Mouse (Mus musculus): ENCODE data around the gene Gm42878. TPM values are rescaled to one million over a fixed set of nuclear protein-coding genes. Genes with fewer than 3 reads are reported as not detected.

The Gm42878 gene
- polyA plus RNA-seq, 1 experiment from 2014 or later = not detected

GRCm38 (mm10) chr5:121549196-121549595, 3.9 kb upstream of the Gm42878 start:
- Histone ChIP-seq H3K9ac (replicated peaks) (no peak overlapping the region), H3K9me3 (0 out of 2 replicates have a peak, but pooled peaks cover 4% of the 10 kb centered on the region), H3K36me3 (no peaks in the 10 kb centered on the region), H3K4me2 (no peak overlapping the region), H3K4me3 (replicated peaks) (no peak overlapping the region), H3K27me3 (no peaks in the 10 kb centered on the region), H3K4me1 (replicated peaks) (peaks cover 10% of the 10 kb centered on the region), H3K27ac (no peak overlapping the region)
- ATAC-seq (ENCODE audit: insufficient number of reproducible peaks, insufficient read depth, low FRiP score, low TSS enrichment, low read depth) = no peak
- 85% methylated on average over 7 of the region's 7 CpGs for WGBS

DNA sequence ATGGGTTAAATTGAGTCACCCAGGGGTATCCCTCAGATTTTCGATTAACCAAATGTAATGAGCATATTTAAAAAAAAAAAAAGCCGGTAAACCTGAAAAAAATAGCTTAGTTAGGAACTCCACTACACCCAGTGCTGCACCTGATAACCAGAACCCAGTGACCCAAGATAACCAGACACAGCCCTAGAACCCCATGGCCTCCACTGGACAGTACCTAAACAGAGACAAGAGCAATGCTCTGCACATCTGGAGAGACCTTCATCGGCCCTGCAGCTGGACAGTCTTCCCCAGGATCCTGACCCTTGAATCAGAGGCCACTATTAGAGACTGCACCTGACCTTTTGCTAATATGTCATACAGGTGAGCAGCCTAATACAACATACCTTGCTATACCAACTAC, 1.8 kb upstream of the Gm42878 start:
- Histone ChIP-seq H3K9me3 (0 out of 2 replicates have a peak, but pooled peaks cover 4% of the 10 kb centered on the region), H3K4me1 (replicated peaks) (peaks cover 16% of the 10 kb centered on the region), H3K9ac (replicated peaks) (no peak overlapping the region), H3K36me3 (no peaks in the 10 kb centered on the region), H3K27me3 (no peaks in the 10 kb centered on the region), H3K4me3 (replicated peaks) (no peak overlapping the region), H3K4me2 (no peak overlapping the region), H3K27ac (no peak overlapping the region)
- ATAC-seq (ENCODE audit: insufficient number of reproducible peaks, insufficient read depth, low FRiP score, low TSS enrichment, low read depth) = no peak
- WGBS = 90% methylated on average over 3 of the region's 3 CpGs

DNA sequence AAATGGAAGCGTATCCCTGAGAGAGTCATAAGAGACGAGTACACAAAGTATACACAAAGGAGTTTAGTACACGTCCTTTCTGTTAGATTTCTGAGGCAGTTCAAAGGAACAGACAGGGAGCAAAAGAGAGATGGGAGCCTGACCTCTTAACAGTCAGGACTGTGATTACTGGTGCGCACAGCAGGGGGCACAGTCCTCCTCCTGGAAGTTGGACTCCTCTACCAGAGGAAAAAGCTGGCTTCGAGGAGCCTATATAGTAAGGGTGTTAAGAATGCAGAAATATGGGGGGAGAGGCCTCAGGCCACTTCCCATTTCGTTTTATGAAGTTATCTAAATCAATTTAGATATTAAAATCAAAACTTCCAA, 1.2 kb upstream of the Gm42878 start:
- peak overlapping the region; percentile 100 for H3K4me3 ChIP-seq (replicated peaks)
- 0 out of 2 replicates have a peak, but pooled peaks cover 4% of the 10 kb centered on the region for H3K9me3 ChIP-seq
- no peaks in the 10 kb centered on the region for H3K27me3 ChIP-seq
- peak overlapping the region; percentile 93 for H3K4me2 ChIP-seq
- H3K27ac ChIP-seq = peak overlapping the region; percentile 96; the same call in 1 of the 2 replicates
- ATAC-seq (ENCODE audit: insufficient number of reproducible peaks, insufficient read depth, low FRiP score, low TSS enrichment, low read depth) = no peak
- no peaks in the 10 kb centered on the region for H3K36me3 ChIP-seq
- WGBS = 38% methylated on average over 6 of the region's 6 CpGs
- peaks cover 16% of the 10 kb centered on the region for H3K4me1 ChIP-seq (replicated peaks)
- peak overlapping the region; percentile 97 for H3K9ac ChIP-seq (replicated peaks)

DNA sequence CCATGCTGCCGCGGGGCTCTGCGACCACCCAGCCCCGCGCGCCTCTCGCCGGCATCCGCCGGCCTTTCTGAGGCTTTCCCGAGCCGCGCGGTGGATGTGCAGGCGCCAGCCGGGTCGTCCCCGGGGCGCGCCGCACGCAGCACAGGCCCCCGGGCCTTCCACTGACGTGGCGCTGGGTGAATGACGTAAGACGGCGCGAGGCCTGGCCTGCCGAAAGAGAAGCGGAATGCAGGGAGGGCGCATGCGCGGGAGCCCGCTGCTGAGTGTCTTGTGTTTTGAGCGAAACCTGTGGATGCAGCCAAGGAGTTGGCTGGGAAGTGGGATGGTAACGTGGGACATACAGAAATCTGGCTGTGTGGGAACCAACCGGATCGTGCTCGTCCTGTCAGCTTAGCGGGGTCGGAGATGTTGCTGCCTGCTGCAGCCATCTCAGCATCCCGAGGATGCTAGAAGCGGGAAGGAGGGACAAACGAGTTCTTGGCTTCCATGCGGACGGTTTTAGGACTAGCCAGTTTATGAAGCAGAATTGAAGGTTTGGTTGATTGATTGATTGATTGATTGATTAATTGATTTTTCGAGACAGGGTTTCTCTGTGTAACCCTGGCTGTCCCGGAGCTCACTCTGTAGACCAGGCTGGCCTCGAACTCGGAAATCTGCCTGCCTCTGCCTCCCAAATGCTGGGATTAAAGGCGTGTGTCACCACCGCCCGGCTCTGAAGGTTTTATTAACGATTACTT, 679 bp upstream of the Gm42878 start, which contains the start of gene Mapkapk5:
Mapkapk5 (minus strand) TSS at position 113 of the 737 bp plus-strand sequence.
- Histone ChIP-seq H3K4me2 (peak within 1 kb of the TSS; percentile 93), H3K4me1 (replicated peaks) (peaks cover 16% of the 10 kb centered on the region), H3K36me3 (no peaks in the 10 kb centered on the region), H3K27ac (peak within 1 kb of the TSS; percentile 96), H3K9ac (replicated peaks) (peak within 1 kb of the TSS; percentile 97), H3K9me3 (0 out of 2 replicates have a peak, but pooled peaks cover under 1% of the 10 kb centered on the region), H3K4me3 (replicated peaks) (peak within 1 kb of the TSS; percentile 100), H3K27me3 (no peaks in the 10 kb centered on the region)
- ATAC-seq (ENCODE audit: insufficient number of reproducible peaks, insufficient read depth, low FRiP score, low TSS enrichment, low read depth) = peak; percentile 93
- 2% methylated on average over 55 of the region's 55 CpGs for WGBS

GRCm38 (mm10) chr5:121543370-121543769, 1.9 kb downstream of the Gm42878 start:
- Histone ChIP-seq H3K4me1 (replicated peaks) (peaks cover 16% of the 10 kb centered on the region), H3K9me3 (no peaks in the 10 kb centered on the region), H3K36me3 (peaks cover 17% of the 10 kb centered on the region), H3K4me2 (no peak overlapping the region), H3K27ac (no peak overlapping the region), H3K9ac (replicated peaks) (no peak overlapping the region), H3K4me3 (replicated peaks) (no peak overlapping the region; the same call in 1 of the 2 replicates), H3K27me3 (no peaks in the 10 kb centered on the region)
- ATAC-seq (ENCODE audit: insufficient number of reproducible peaks, insufficient read depth, low FRiP score, low TSS enrichment, low read depth) = no peak
- 83% methylated on average over 3 of the region's 3 CpGs for WGBS

- Histone ChIP-seq H3K4me2 (no peak overlapping the region), H3K27ac (no peak overlapping the region), H3K9ac (replicated peaks) (no peak overlapping the region), H3K27me3 (no peaks in the 10 kb centered on the region), H3K4me1 (replicated peaks) (peaks cover 12% of the 10 kb centered on the region), H3K9me3 (no peaks in the 10 kb centered on the region), H3K4me3 (replicated peaks) (no peak overlapping the region), H3K36me3 (peaks cover 37% of the 10 kb centered on the region)
- 91% methylated on average over 7 of the region's 7 CpGs for WGBS
- no peak for ATAC-seq (ENCODE audit: insufficient number of reproducible peaks, insufficient read depth, low FRiP score, low TSS enrichment, low read depth)
Observed at GRCm38 (mm10) chr5:121541235-121541634, 4.0 kb downstream of the Gm42878 start.

GRCm38 (mm10) chr5:121540066-121540465, 5.2 kb downstream of the Gm42878 start:
- H3K9ac ChIP-seq (replicated peaks) = no peak overlapping the region
- no peak for ATAC-seq (ENCODE audit: insufficient number of reproducible peaks, insufficient read depth, low FRiP score, low TSS enrichment, low read depth)
- no peaks in the 10 kb centered on the region for H3K27me3 ChIP-seq
- H3K4me3 ChIP-seq (replicated peaks) = no peak overlapping the region
- 95% methylated on average over 5 of the region's 5 CpGs for WGBS
- no peaks in the 10 kb centered on the region for H3K9me3 ChIP-seq
- H3K4me1 ChIP-seq (replicated peaks) = peaks cover 12% of the 10 kb centered on the region
- H3K4me2 ChIP-seq = no peak overlapping the region
- H3K27ac ChIP-seq = no peak overlapping the region
- H3K36me3 ChIP-seq = peaks cover 49% of the 10 kb centered on the region

GRCm38 (mm10) chr5:121537588-121537987, 7.7 kb downstream of the Gm42878 start:
- Histone ChIP-seq H3K4me2 (no peak overlapping the region), H3K9ac (replicated peaks) (no peak overlapping the region), H3K36me3 (peaks cover 71% of the 10 kb centered on the region), H3K27me3 (no peaks in the 10 kb centered on the region), H3K27ac (no peak overlapping the region), H3K9me3 (no peaks in the 10 kb centered on the region), H3K4me3 (replicated peaks) (no peak overlapping the region), H3K4me1 (replicated peaks) (no peaks in the 10 kb centered on the region)
- 88% methylated on average over 2 of the region's 2 CpGs for WGBS
- ATAC-seq (ENCODE audit: insufficient number of reproducible peaks, insufficient read depth, low FRiP score, low TSS enrichment, low read depth) = no peak

DNA sequence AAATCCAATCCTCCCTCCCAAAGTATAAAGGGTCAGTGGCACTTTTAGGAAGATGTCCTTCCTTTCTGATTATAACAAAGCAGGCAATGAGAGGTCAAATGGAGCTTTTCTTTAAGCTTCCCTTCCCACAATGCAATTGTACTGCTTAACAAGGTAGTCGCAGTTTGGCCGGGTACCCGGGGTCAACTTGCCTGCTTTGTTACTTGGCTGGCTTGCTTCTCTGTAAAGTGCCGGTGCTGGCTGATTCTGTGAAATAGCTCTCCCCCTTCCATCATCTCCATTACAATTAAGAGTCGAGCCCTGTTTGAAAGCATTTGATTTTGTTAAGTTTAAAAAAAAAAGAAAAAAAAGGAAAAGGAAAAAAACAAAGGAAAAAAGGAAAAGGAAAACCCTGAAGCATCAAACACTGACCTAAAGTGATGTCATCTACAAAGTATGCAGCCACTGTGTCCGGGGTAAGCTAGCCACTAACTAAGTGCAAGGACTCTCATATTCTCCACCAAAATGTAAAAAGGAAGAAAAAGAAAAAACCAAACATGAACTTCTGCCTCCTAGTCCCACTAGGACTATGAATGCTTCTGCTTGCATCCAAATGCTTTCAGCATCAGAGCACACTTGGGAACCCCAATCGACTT, 8.2 kb downstream of the Gm42878 start:
- no peak overlapping the region for H3K9ac ChIP-seq (replicated peaks)

DNA sequence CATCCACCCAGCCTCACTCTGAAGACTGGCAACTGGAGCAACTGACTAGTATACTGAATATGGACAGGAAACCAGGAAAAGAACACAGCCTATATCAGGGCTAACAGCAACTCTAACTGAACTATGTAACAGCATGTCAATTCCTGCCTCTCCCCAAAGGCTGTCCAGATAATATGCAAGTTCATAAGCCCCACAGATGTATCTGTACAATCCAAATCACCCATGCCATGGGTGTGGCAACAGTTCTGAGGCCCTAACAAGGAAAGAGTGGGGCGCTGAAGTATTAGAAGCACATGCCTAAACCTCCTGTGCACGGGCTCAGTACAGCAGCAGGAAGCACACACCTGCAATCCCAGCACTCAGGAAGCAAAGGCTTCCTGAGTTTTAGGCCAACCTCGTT, 10.2 kb downstream of the Gm42878 start:
- no peaks in the 10 kb centered on the region for H3K4me1 ChIP-seq (replicated peaks)
- WGBS = 88% methylated on average over 3 of the region's 3 CpGs
- peaks cover 90% of the 10 kb centered on the region for H3K36me3 ChIP-seq

More for the DNA sequence above, 8.2 kb downstream of the Gm42878 start:
- H3K27ac ChIP-seq = no peak overlapping the region
- H3K4me2 ChIP-seq = no peak overlapping the region
- no peaks in the 10 kb centered on the region for H3K9me3 ChIP-seq
- 85% methylated on average over 7 of the region's 7 CpGs for WGBS
- ATAC-seq (ENCODE audit: insufficient number of reproducible peaks, insufficient read depth, low FRiP score, low TSS enrichment, low read depth) = no peak
- H3K4me3 ChIP-seq (replicated peaks) = no peak overlapping the region
- H3K27me3 ChIP-seq = no peaks in the 10 kb centered on the region
- peaks cover 76% of the 10 kb centered on the region for H3K36me3 ChIP-seq
- no peaks in the 10 kb centered on the region for H3K4me1 ChIP-seq (replicated peaks)

GRCm38 (mm10) chr5:121534521-121534920, 10.8 kb downstream of the Gm42878 start:
- no peaks in the 10 kb centered on the region for H3K9me3 ChIP-seq
- ATAC-seq (ENCODE audit: insufficient number of reproducible peaks, insufficient read depth, low FRiP score, low TSS enrichment, low read depth) = no peak
- WGBS = 94% methylated on average over 5 of the region's 5 CpGs
- no peak overlapping the region for H3K4me2 ChIP-seq
- H3K4me3 ChIP-seq (replicated peaks) = no peak overlapping the region
- no peaks in the 10 kb centered on the region for H3K27me3 ChIP-seq
- no peak overlapping the region for H3K27ac ChIP-seq
- H3K4me1 ChIP-seq (replicated peaks) = no peaks in the 10 kb centered on the region
- peaks cover 92% of the 10 kb centered on the region for H3K36me3 ChIP-seq
- no peak overlapping the region for H3K9ac ChIP-seq (replicated peaks)

More for the DNA sequence above, 10.2 kb downstream of the Gm42878 start:
- Histone ChIP-seq H3K4me3 (replicated peaks) (no peak overlapping the region), H3K9me3 (no peaks in the 10 kb centered on the region), H3K27me3 (no peaks in the 10 kb centered on the region), H3K4me2 (no peak overlapping the region), H3K27ac (no peak overlapping the region), H3K9ac (replicated peaks) (no peak overlapping the region)
- no peak for ATAC-seq (ENCODE audit: insufficient number of reproducible peaks, insufficient read depth, low FRiP score, low TSS enrichment, low read depth)

Measured in limb, embryonic 12.5 days (tissue).